In the genomic region with DNA sequence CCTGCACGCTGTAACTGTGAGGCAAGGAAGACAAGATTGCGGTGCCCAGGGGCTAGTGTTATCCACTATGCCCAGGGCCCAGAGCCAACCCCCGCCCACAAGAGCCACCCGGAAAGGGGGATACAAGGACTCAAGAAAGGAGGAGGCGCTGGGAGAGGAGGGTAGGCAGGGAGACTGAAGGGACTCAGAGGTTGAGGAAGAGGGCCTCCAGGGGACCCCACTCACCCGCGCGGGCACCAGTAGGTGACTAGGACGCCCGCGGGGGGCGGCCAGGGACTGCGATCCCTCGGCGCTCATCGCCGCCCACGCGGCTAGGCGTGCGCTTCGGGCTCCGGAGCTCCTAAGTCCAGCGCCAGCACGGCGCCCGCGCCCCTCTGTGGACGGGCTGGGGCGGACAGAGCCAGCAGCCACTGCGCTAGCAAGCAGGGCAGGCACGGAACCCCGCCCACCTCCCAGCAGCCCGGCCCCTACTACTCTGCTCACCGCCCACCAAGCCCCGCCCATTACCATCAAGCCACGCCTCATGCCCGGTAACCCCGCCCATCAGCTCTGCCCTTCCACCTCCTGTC, we compare ENCODE assay signal across 8 mouse cellular contexts. TPM values are rescaled to one million over a fixed set of nuclear protein-coding genes. Genes with fewer than 3 reads are reported as not detected.
DNase-seq lines count a peak whose midpoint lies in the region; ATAC-seq and TF ChIP-seq lines count a peak whose summit lies in the region.

A gene (minus strand): TSS at position 443 of the 569 bp plus-strand sequence.

- TF ChIP-seq CTCF in embryonic fibroblast, embryonic 13.5 days (IDR thresholded peaks at IDR 0.05; ENCODE audit: borderline replicate concordance, insufficient read depth, low read length): no peak

- peak; percentile 51 for DNase-seq in c-Kit-positive CD71-negative TER-119-negative erythroid progenitor cells, embryonic 14.5 days (ENCODE audit: low read depth)
- DNase-seq in heart, embryonic 10.5 days (ENCODE audit: low spot score): peak; percentile 91
- DNase-seq in kidney, adult 8-10 months: peak; percentile 80 to 89
- DNase-seq in limb, embryonic 10.5 days (ENCODE audit: low spot score): peak; percentile 84
- DNase-seq in spleen, postnatal 36 days (ENCODE audit: low spot score in 2 of 2): peak; percentile 5 to 8

- no peaks in the 10 kb centered on the region for H3K9me3 ChIP-seq in heart, embryonic 10.5 days
- no peaks in the 10 kb centered on the region for H3K9me3 ChIP-seq in limb, embryonic 10.5 days (replicated peaks)
- no peaks in the 10 kb centered on the region for H3K9me3 ChIP-seq in midbrain, embryonic 12.5 days

- H3K4me2 ChIP-seq in midbrain, embryonic 12.5 days (replicated peaks): peak within 1 kb of the TSS; percentile 96

- peak within 1 kb of the TSS; percentile 71 for H3K9ac ChIP-seq in midbrain, embryonic 12.5 days (replicated peaks)

- peaks cover 4% of the 10 kb centered on the region for H3K4me1 ChIP-seq in embryonic fibroblast, embryonic 13.5 days (ENCODE audit: control insufficient read depth, insufficient read depth, low read length)
- H3K4me1 ChIP-seq in heart, embryonic 10.5 days: peaks cover 14% of the 10 kb centered on the region
- H3K4me1 ChIP-seq in limb, embryonic 10.5 days: peaks cover 10% of the 10 kb centered on the region
- peaks cover 4% of the 10 kb centered on the region for H3K4me1 ChIP-seq in midbrain, embryonic 12.5 days

- H3K4me3 ChIP-seq in embryonic fibroblast, embryonic 13.5 days (ENCODE audit: insufficient read depth, low read length): peak within 1 kb of the TSS; percentile 31
- peak within 1 kb of the TSS; percentile 67 for H3K4me3 ChIP-seq in heart, embryonic 10.5 days
- H3K4me3 ChIP-seq in limb, embryonic 10.5 days: peak within 1 kb of the TSS; percentile 58
- peak within 1 kb of the TSS; percentile 55 for H3K4me3 ChIP-seq in midbrain, embryonic 12.5 days

- peaks cover 13% of the 10 kb centered on the region; the same call in 1 of the 2 replicates for H3K27me3 ChIP-seq in heart, embryonic 10.5 days (ENCODE audit: insufficient read depth, poor library complexity, severe bottlenecking)
- peaks cover 48% of the 10 kb centered on the region for H3K27me3 ChIP-seq in limb, embryonic 10.5 days (ENCODE audit: low read depth, poor library complexity, severe bottlenecking)
- H3K27me3 ChIP-seq in midbrain, embryonic 12.5 days: peaks cover 19% of the 10 kb centered on the region

- no peaks in the 10 kb centered on the region for H3K36me3 ChIP-seq in heart, embryonic 10.5 days
- no peaks in the 10 kb centered on the region for H3K36me3 ChIP-seq in limb, embryonic 10.5 days
- H3K36me3 ChIP-seq in midbrain, embryonic 12.5 days: no peaks in the 10 kb centered on the region

- H3K27ac ChIP-seq in embryonic fibroblast, embryonic 13.5 days (ENCODE audit: insufficient read depth, low read length): no peak within 1 kb of the TSS
- H3K27ac ChIP-seq in heart, embryonic 10.5 days: peak within 1 kb of the TSS; percentile 84
- peak within 1 kb of the TSS; percentile 65; the same call in 1 of the 2 replicates for H3K27ac ChIP-seq in limb, embryonic 10.5 days
- H3K27ac ChIP-seq in midbrain, embryonic 12.5 days (replicated peaks): no peak within 1 kb of the TSS

- WGBS in heart, embryonic 10.5 days: under 1% methylated on average over 39 of the region's 39 CpGs
- under 1% methylated on average over 39 of the region's 39 CpGs for WGBS in limb, embryonic 10.5 days
- under 1% methylated on average over 28 of the region's 39 CpGs for WGBS in midbrain, embryonic 12.5 days

- ATAC-seq in midbrain, embryonic 12.5 days (ENCODE audit: low FRiP score, low read depth): peak; percentile 98
- no peak for ATAC-seq in activated CD4-positive, CD25-positive, alpha-beta regulatory T cell, adult 4 months

- TF ChIP-seq POLR2A in embryonic fibroblast, embryonic 13.5 days (IDR thresholded peaks at IDR 0.05; ENCODE audit: low read depth, low read length): 0 out of 2 replicates have a peak, but pooled peaks have one; percentile 7

RNA-seq across cellular contexts. Expression of the gene that starts here (rescaled TPM):
- 0.88 TPM in 1 of 2 replicates, not detected in the other for polyA plus RNA-seq in embryonic fibroblast, embryonic 13.5 days (2011; ENCODE audit: insufficient read length, low read depth, missing spikeins)
- polyA plus RNA-seq in heart, embryonic 10.5 days (2016; fragmentation: Nextera tagmentation; extraction: Ambion mirVana): 1.4 and 1.7 TPM in 2 replicates
- polyA plus RNA-seq in limb, embryonic 10.5 days (2016; fragmentation: Nextera tagmentation; extraction: Ambion mirVana): 0.31 and 0.58 TPM in 2 replicates
- polyA plus RNA-seq in midbrain, embryonic 12.5 days (2016; fragmentation: Nextera tagmentation; extraction: Ambion mirVana): 1.7 and 1.8 TPM in 2 replicates
- polyA plus RNA-seq in activated CD4-positive, CD25-positive, alpha-beta regulatory T cell, adult 4 months (2017; shearing (Covaris generic)): under 1 TPM; 0.30 to 0.43 TPM

Comparison
In these comparisons a context has a peak if more than half of its experiments do, and no peak if none do; other contexts are left out.
1. Peak in DNase-seq, H3K4me3 ChIP-seq and H3K27ac ChIP-seq in limb, embryonic 10.5 days; RNA of the gene not detected or under 1 TPM.
2. DNase-seq: peak in every context shown above with its lines; median percentile 91 in heart, embryonic 10.5 days; 84 in kidney, adult 8-10 months; 84 in limb, embryonic 10.5 days; 51 in c-Kit-positive CD71-negative TER-119-negative erythroid progenitor cells, embryonic 14.5 days; 6 in spleen, postnatal 36 days.